Mouse (Mus musculus): ENCODE measurements around the gene Gm9970. TPM values are rescaled to one million over a fixed set of nuclear protein-coding genes. Genes with fewer than 3 reads are reported as not detected.

The Gm9970 gene
- polyA plus RNA-seq, 1 experiment from 2014 or later: 0.47 TPM

- Histone ChIP-seq H3K4me1 (ENCODE audit: control insufficient read depth, insufficient read depth, low read length) (peaks cover 6% of the 10 kb centered on the region; the same call in 1 of the 2 replicates), H3K9ac (ENCODE audit: low read length) (no peak overlapping the region), H3K36me3 (ENCODE audit: control insufficient read depth, insufficient read depth, low read length) (peaks cover 93% of the 10 kb centered on the region), H3K4me3 (ENCODE audit: low read depth, low read length) (no peak overlapping the region), H3K4me2 (ENCODE audit: low read length) (no peak overlapping the region), H3K27me3 (replicated peaks; ENCODE audit: control insufficient read depth, insufficient read depth, low read length) (no peaks in the 10 kb centered on the region), H3K9me3 (replicated peaks; ENCODE audit: control insufficient read depth, low read length) (no peaks in the 10 kb centered on the region), H3K27ac (ENCODE audit: low read depth, low read length) (no peak overlapping the region)
- ATAC-seq (peak; percentile 28; the same call in 1 of the 2 replicates), DNase-seq (ENCODE audit: low spot score) (peak; percentile 8)
- WGBS: 64% methylated on average over 4 of the region's 4 CpGs
Observed at GRCm38 (mm10) chr5:31250716-31251115, 9.7 kb upstream of the Gm9970 start.

GRCm38 (mm10) chr5:31242191-31242590, 1.2 kb upstream of the Gm9970 start:
- no peak for DNase-seq (ENCODE audit: low spot score)
- WGBS: 24% methylated on average over 10 of the region's 10 CpGs
- Histone ChIP-seq H3K27ac (ENCODE audit: low read depth, low read length) (no peak overlapping the region), H3K4me1 (ENCODE audit: control insufficient read depth, insufficient read depth, low read length) (peaks cover 6% of the 10 kb centered on the region), H3K27me3 (replicated peaks; ENCODE audit: control insufficient read depth, insufficient read depth, low read length) (no peaks in the 10 kb centered on the region), H3K9ac (ENCODE audit: low read length) (peak overlapping the region; percentile 92), H3K4me3 (ENCODE audit: low read depth, low read length) (peak overlapping the region; percentile 97), H3K9me3 (replicated peaks; ENCODE audit: control insufficient read depth, low read length) (no peaks in the 10 kb centered on the region), H3K4me2 (ENCODE audit: low read length) (peak overlapping the region; percentile 87), H3K36me3 (ENCODE audit: control insufficient read depth, insufficient read depth, low read length) (peaks cover 35% of the 10 kb centered on the region)
- ATAC-seq: no peak

DNA sequence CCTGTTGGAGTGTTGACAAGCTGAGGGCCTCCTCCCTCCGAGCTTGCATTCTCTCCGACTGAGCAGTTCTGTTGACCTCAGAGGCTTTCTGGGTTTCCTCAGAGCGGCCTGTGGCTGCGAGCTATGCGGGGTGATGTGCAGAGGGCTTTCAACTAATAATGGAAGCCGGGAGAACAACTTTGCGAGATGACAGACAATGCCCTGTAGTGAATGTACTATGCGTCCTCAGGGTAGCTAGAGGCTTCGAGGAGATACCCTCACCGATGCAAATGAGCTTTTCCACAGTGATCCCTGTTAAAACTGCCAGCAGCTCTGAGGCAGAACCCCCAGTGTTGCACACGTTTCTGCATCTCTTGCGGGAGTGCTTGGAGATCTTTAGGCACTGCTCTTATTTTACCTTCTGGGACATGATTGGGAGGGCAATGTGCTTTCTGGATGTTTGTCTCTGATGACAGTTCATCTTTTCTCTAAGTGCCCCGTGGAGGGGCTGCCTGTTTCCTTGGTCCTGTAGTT, 546 bp upstream of the Gm9970 start:
- H3K4me1 ChIP-seq (ENCODE audit: control insufficient read depth, insufficient read depth, low read length): peaks cover 6% of the 10 kb centered on the region
- H3K36me3 ChIP-seq (ENCODE audit: control insufficient read depth, insufficient read depth, low read length): peaks cover 28% of the 10 kb centered on the region
- no peak for ATAC-seq
- no peaks in the 10 kb centered on the region for H3K27me3 ChIP-seq (replicated peaks; ENCODE audit: control insufficient read depth, insufficient read depth, low read length)
- H3K9me3 ChIP-seq (replicated peaks; ENCODE audit: control insufficient read depth, low read length): no peaks in the 10 kb centered on the region
- peak overlapping the region; percentile 95 for H3K27ac ChIP-seq (ENCODE audit: low read depth, low read length)
- H3K9ac ChIP-seq (ENCODE audit: low read length): peak overlapping the region; percentile 92
- H3K4me2 ChIP-seq (ENCODE audit: low read length): peak overlapping the region; percentile 87
- H3K4me3 ChIP-seq (ENCODE audit: low read depth, low read length): peak overlapping the region; percentile 97
- DNase-seq (ENCODE audit: low spot score): peak; percentile 32
- WGBS: under 1% methylated on average over 13 of the region's 13 CpGs

- no peak overlapping the region for H3K4me2 ChIP-seq (ENCODE audit: low read length)
- 75% methylated on average over 1 of the region's 1 CpGs for whole genome bisulfite sequencing
- H3K4me3 ChIP-seq (ENCODE audit: low read depth, low read length): no peak overlapping the region
- no peak overlapping the region for H3K9ac ChIP-seq (ENCODE audit: low read length)
- no peaks in the 10 kb centered on the region for H3K27me3 ChIP-seq (replicated peaks; ENCODE audit: control insufficient read depth, insufficient read depth, low read length)
- H3K4me1 ChIP-seq (ENCODE audit: control insufficient read depth, insufficient read depth, low read length): peaks cover 2% of the 10 kb centered on the region; the same call in 1 of the 2 replicates
- DNase-seq (ENCODE audit: low spot score): no peak
- H3K36me3 ChIP-seq (ENCODE audit: control insufficient read depth, insufficient read depth, low read length): no peaks in the 10 kb centered on the region
- ATAC-seq: no peak
- H3K27ac ChIP-seq (ENCODE audit: low read depth, low read length): no peak overlapping the region
- no peaks in the 10 kb centered on the region for H3K9me3 ChIP-seq (replicated peaks; ENCODE audit: control insufficient read depth, low read length)
Observed at GRCm38 (mm10) chr5:31226641-31227040, 14.4 kb downstream of the Gm9970 start.

DNA sequence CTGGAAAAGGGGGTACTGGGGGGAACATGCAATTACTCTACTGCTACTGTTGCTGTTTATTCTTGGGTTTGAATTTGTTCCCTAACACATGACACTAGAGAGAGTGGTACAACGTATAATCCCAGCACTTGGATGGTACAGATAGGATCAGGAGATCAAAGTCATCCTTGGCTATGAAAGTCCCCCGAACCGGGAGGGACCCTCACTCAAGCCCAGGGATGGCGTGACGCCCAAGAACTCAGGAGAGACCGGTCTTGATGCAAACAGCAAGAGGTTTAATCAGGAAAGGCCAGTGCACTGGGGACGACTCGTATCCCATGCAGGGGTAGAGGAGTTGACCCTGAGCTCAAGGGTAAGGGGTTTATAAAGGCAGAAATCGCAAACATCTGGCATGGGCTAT, 18.3 kb downstream of the Gm9970 start:
- Histone ChIP-seq H3K9ac (ENCODE audit: low read length) (no peak overlapping the region), H3K27ac (ENCODE audit: low read depth, low read length) (no peak overlapping the region), H3K36me3 (ENCODE audit: control insufficient read depth, insufficient read depth, low read length) (no peaks in the 10 kb centered on the region), H3K4me3 (ENCODE audit: low read depth, low read length) (no peak overlapping the region), H3K4me2 (ENCODE audit: low read length) (no peak overlapping the region), H3K27me3 (replicated peaks; ENCODE audit: control insufficient read depth, insufficient read depth, low read length) (no peaks in the 10 kb centered on the region), H3K4me1 (ENCODE audit: control insufficient read depth, insufficient read depth, low read length) (peaks cover 5% of the 10 kb centered on the region; the same call in 1 of the 2 replicates), H3K9me3 (replicated peaks; ENCODE audit: control insufficient read depth, low read length) (no peaks in the 10 kb centered on the region)
- ATAC-seq (no peak), DNase-seq (ENCODE audit: low spot score) (no peak)
- WGBS: 96% methylated on average over 9 of the region's 9 CpGs

DNA sequence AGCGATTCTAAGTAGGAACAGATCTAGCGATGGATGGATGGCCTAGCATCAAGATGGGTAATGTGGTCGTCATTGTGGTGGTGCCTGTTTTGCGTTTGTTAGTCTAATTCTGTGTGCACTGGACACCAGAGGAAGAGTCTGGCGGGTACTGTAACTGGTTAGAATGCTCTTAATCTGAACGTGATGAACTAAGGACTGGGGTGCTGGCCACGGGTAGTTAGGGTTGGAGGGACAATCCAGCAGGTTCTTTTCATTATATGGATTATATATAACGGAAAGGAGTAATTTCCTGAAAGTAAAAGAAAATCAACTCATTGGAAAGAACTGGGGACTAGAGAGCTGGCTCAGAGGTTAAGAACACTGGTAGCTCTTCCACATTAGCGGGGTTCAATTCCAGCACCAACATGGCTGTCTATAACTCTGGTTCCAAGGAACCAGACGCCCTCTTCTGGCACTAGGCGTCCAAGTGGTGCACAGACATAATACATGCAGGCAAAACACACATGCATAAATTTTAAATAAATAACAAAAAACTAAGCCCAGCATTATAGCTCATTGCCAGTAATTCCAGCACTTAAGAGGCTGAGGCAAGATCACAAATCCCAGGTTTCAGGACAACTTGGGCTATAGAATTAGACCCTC, 19.6 kb downstream of the Gm9970 start:
- Histone ChIP-seq H3K4me3 (ENCODE audit: low read depth, low read length) (peak overlapping the region; percentile 96), H3K36me3 (ENCODE audit: control insufficient read depth, insufficient read depth, low read length) (no peaks in the 10 kb centered on the region), H3K4me1 (ENCODE audit: control insufficient read depth, insufficient read depth, low read length) (peaks cover 5% of the 10 kb centered on the region; the same call in 1 of the 2 replicates), H3K4me2 (ENCODE audit: low read length) (peak overlapping the region; percentile 77), H3K9me3 (replicated peaks; ENCODE audit: control insufficient read depth, low read length) (no peaks in the 10 kb centered on the region), H3K9ac (ENCODE audit: low read length) (peak overlapping the region; percentile 84), H3K27ac (ENCODE audit: low read depth, low read length) (peak overlapping the region; percentile 90), H3K27me3 (replicated peaks; ENCODE audit: control insufficient read depth, insufficient read depth, low read length) (no peaks in the 10 kb centered on the region)
- 16% methylated on average over 11 of the region's 11 CpGs for WGBS
- DNase-seq (ENCODE audit: low spot score) (peak; percentile 82), ATAC-seq (0 out of 2 replicates have a peak, but pooled peaks have one; percentile 25)

GRCm38 (mm10) chr5:31220448-31221303, 20.4 kb downstream of the Gm9970 start, which contains the start of gene Ppm1g:
Gene Ppm1g (minus strand): TSS chr5:31220687.
- H3K9ac ChIP-seq (ENCODE audit: low read length): peak within 1 kb of the TSS; percentile 90
- peaks cover 5% of the 10 kb centered on the region; the same call in 1 of the 2 replicates for H3K4me1 ChIP-seq (ENCODE audit: control insufficient read depth, insufficient read depth, low read length)
- peak; percentile 96 for ATAC-seq
- under 1% methylated on average over 62 of the region's 70 CpGs for WGBS
- no peaks in the 10 kb centered on the region for H3K9me3 ChIP-seq (replicated peaks; ENCODE audit: control insufficient read depth, low read length)
- no peaks in the 10 kb centered on the region for H3K36me3 ChIP-seq (ENCODE audit: control insufficient read depth, insufficient read depth, low read length)
- no peaks in the 10 kb centered on the region for H3K27me3 ChIP-seq (replicated peaks; ENCODE audit: control insufficient read depth, insufficient read depth, low read length)
- peak within 1 kb of the TSS; percentile 77 for H3K4me2 ChIP-seq (ENCODE audit: low read length)
- peak; percentile 97 for DNase-seq (ENCODE audit: low spot score)
- H3K4me3 ChIP-seq (ENCODE audit: low read depth, low read length): peak within 1 kb of the TSS; percentile 96
- peak within 1 kb of the TSS; percentile 90 for H3K27ac ChIP-seq (ENCODE audit: low read depth, low read length)

- DNase-seq (ENCODE audit: low spot score): peak; percentile 59
- under 1% methylated on average over 40 of the region's 40 CpGs for WGBS
- Histone ChIP-seq H3K27ac (ENCODE audit: low read depth, low read length) (peak overlapping the region; percentile 90), H3K4me3 (ENCODE audit: low read depth, low read length) (peak overlapping the region; percentile 96), H3K4me1 (ENCODE audit: control insufficient read depth, insufficient read depth, low read length) (peaks cover 5% of the 10 kb centered on the region; the same call in 1 of the 2 replicates), H3K9me3 (replicated peaks; ENCODE audit: control insufficient read depth, low read length) (no peaks in the 10 kb centered on the region), H3K27me3 (replicated peaks; ENCODE audit: control insufficient read depth, insufficient read depth, low read length) (no peaks in the 10 kb centered on the region), H3K36me3 (ENCODE audit: control insufficient read depth, insufficient read depth, low read length) (no peaks in the 10 kb centered on the region), H3K4me2 (ENCODE audit: low read length) (peak overlapping the region; percentile 77), H3K9ac (ENCODE audit: low read length) (peak overlapping the region; percentile 90)
- peak; percentile 64 for ATAC-seq
Observed at GRCm38 (mm10) chr5:31219911-31220447, 21.1 kb downstream of the Gm9970 start.
